Mouse (Mus musculus) cerebellum, adult 2 months (tissue): ENCODE measurements around the gene Stx11.

ENCODE experiments used
- CTCF ChIP-seq: fragments of 200-500 bp; IDR thresholded peaks from 2 replicates; pipeline ENCODE4 v1.5.1; 2011; ENCODE audit warnings: low read depth, mild to moderate bottlenecking, control low read depth, low read length, moderate library complexity, borderline replicate concordance; ENCODE audit not compliant: insufficient read depth
- POLR2A ChIP-seq: fragments of 200-500 bp; IDR thresholded peaks from 2 replicates; pipeline ENCODE4 v1.6.1; 2011; ENCODE audit warnings: low read length, control low read depth, borderline replicate concordance; ENCODE audit not compliant: insufficient read depth

DNA sequence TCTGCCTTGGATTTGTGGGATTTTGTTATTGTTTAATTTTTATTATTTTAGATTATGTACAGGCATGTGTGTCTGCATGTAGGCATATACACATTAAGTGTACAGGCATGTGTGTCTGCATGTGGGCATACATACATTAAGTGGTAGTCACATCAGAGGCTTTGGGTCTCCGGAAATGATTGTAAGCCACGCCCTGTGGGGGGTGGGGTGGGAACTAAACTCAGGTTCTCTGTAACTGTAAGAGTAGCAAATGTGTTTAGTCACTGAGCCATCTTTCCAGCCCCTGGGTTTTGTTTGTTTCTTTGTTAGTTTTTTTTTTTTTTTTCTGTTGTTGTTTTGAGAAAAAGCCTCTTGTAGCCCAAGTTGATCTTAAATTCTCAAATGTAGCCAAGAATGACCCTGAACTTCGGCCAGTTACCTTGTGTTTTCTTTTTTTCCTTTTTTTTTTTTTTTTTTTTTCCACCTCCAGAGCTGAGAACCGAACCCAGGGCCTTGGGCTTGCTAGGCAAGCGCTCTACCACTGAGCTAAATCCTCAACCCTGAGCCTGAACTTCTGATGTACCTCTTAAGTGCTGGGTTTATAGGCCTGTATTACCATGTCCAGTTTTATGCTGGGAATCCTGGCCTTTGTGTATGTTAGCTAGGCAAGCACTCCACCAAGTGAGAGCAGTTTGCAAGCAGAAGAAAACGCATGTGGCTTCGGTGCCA is 34.8 kb downstream of the Stx11 start:
- TF ChIP-seq CTCF (no peak), POLR2A (no peak)
